Comparison of ENCODE assay signal across 13 mouse cellular contexts in genomic region chr8:35881810-35882209, GRCm38 (mm10).
A peak's percentile ranks its signal among the peaks of the same experiment; 100 is the strongest.
DNase-seq lines count a peak whose midpoint lies in the region; ATAC-seq and TF ChIP-seq lines count a peak whose summit lies in the region.
"Had no signal": no experiment of that assay in that cellular context is flagged by ENCODE, and none has a peak within 500 bp of the region (broad histone marks: within the 10 kb centered on the region; RNA-seq: fewer than 3 reads in every experiment).

No protein-coding gene starts in this region.

- peak; percentile 36 for DNase-seq in gastrocnemius, adult 2 months
- DNase-seq in gastrocnemius, postnatal 4 days (ENCODE audit: low spot score in 2 of 2), result no peak
- DNase-seq in lung, postnatal 0 days (ENCODE audit: low spot score), result peak; percentile 19
- DNase-seq in lung, postnatal 4 days, result no peak
- DNase-seq in thymus, adult 18-20 months, result no peak
- DNase-seq in right cerebral cortex, postnatal 36 days (ENCODE audit: low spot score in 2 of 2), result no peak
- DNase-seq: adrenal gland, adult 2 months; cerebellum, postnatal 36 days had no signal

- H3K36me3 ChIP-seq in lung, postnatal 0 days (ENCODE audit: insufficient read depth, low read length), result no peaks in the 10 kb centered on the region
- H3K36me3 ChIP-seq: heart, embryonic 15.5 days; neural tube, embryonic 12.5 days had no signal

- TF ChIP-seq POLR2A in olfactory bulb, adult 2 months (IDR thresholded peaks at IDR 0.05; ENCODE audit: insufficient read depth, low read depth, low read length), result no peak

- H3K4me2 ChIP-seq in lung, postnatal 0 days (replicated peaks; ENCODE audit: low read depth, low read length), result no peak overlapping the region
- H3K4me2 ChIP-seq: heart, embryonic 15.5 days; neural tube, embryonic 12.5 days had no signal

- H3K27ac ChIP-seq in gastrocnemius, adult 2 months, result peak overlapping the region; percentile 73
- no peak overlapping the region for H3K27ac ChIP-seq in lung, postnatal 0 days (ENCODE audit: low read length)
- H3K27ac ChIP-seq in brown adipose tissue, adult 24 weeks (replicated peaks; ENCODE audit: low read depth, low read length), result peak overlapping the region; percentile 99
- 0 out of 2 replicates have a peak overlapping the region, but pooled peaks have one; percentile 58 for H3K27ac ChIP-seq in olfactory bulb, adult 2 months (ENCODE audit: insufficient read depth, low read depth, low read length)
- H3K27ac ChIP-seq: heart, embryonic 15.5 days; layer of hippocampus, adult 2 months; neural tube, embryonic 12.5 days had no signal

- TF ChIP-seq EP300 in lung, postnatal 0 days (IDR thresholded peaks at IDR 0.05), result 0 out of 2 replicates have a peak, but pooled peaks have one; percentile 19

- no peak overlapping the region for H3K4me3 ChIP-seq in gastrocnemius, adult 2 months
- H3K4me3 ChIP-seq in lung, postnatal 0 days (ENCODE audit: low read depth, low read length), result no peak overlapping the region
- H3K4me3 ChIP-seq in brown adipose tissue, adult 24 weeks (ENCODE audit: insufficient read depth, low read depth, low read length), result no peak overlapping the region
- no peak overlapping the region for H3K4me3 ChIP-seq in olfactory bulb, adult 2 months (ENCODE audit: insufficient read depth, low read depth, low read length)
- H3K4me3 ChIP-seq: heart, embryonic 15.5 days; layer of hippocampus, adult 2 months; neural tube, embryonic 12.5 days had no signal

- H3K27me3 ChIP-seq in lung, postnatal 0 days (replicated peaks; ENCODE audit: insufficient read depth, low read length), result no peaks in the 10 kb centered on the region
- H3K27me3 ChIP-seq: heart, embryonic 15.5 days; neural tube, embryonic 12.5 days had no signal

- WGBS in lung, postnatal 0 days, result 36% methylated on average over 5 of the region's 5 CpGs
- 66% methylated on average over 5 of the region's 5 CpGs for WGBS in olfactory bulb, adult 2 months

- no peaks in the 10 kb centered on the region for H3K4me1 ChIP-seq in lung, postnatal 0 days (ENCODE audit: insufficient read depth, low read depth, low read length)
- H3K4me1 ChIP-seq in brown adipose tissue, adult 24 weeks (ENCODE audit: control insufficient read depth, insufficient read depth, insufficient read length, low read length), result peaks cover 16% of the 10 kb centered on the region; the same call in 1 of the 2 replicates
- H3K4me1 ChIP-seq in olfactory bulb, adult 2 months (ENCODE audit: control insufficient read depth, insufficient read depth, low read length), result peaks cover 13% of the 10 kb centered on the region
- H3K4me1 ChIP-seq: heart, embryonic 15.5 days had no signal

- no peak for TF ChIP-seq CTCF in gastrocnemius, adult 2 months (IDR thresholded peaks at IDR 0.05)
- no peak for TF ChIP-seq CTCF in lung, postnatal 0 days (IDR thresholded peaks at IDR 0.05)
- no peak for TF ChIP-seq CTCF in olfactory bulb, adult 2 months (IDR thresholded peaks at IDR 0.05; ENCODE audit: insufficient read depth, low read depth, low read length)

- no peaks in the 10 kb centered on the region for H3K9me3 ChIP-seq in lung, postnatal 0 days (ENCODE audit: low read length)
- H3K9me3 ChIP-seq: heart, embryonic 15.5 days had no signal

- intact Hi-C loops in gastrocnemius, adult 2 months (cut with DNase I), result loop anchor here (5.0 kb wide), 1 partner anchor 40 kb away; no protein-coding TSS in a partner anchor

- peak; percentile 30; the same call in 1 of the 2 replicates for ATAC-seq in lung, postnatal 0 days

- no peak overlapping the region for H3K9ac ChIP-seq in lung, postnatal 0 days (replicated peaks; ENCODE audit: low read depth)
- H3K9ac ChIP-seq: heart, embryonic 15.5 days; neural tube, embryonic 12.5 days had no signal

Comparison
In these comparisons a context has a peak if more than half of its experiments do, and no peak if none do; other contexts are left out.
1. DNase-seq: peak in gastrocnemius, adult 2 months (single experiment) and lung, postnatal 0 days (single experiment); none in gastrocnemius, postnatal 4 days (0 of 2), lung, postnatal 4 days (0 of 2), thymus, adult 18-20 months (0 of 2) and right cerebral cortex, postnatal 36 days (0 of 2).